Mouse (Mus musculus) ovary, postnatal 10 days (tissue): ENCODE data around the gene Spata1.

Experiments used
- DNase-seq: peaks from one replicate; pipeline ENCODE4 v3.0.0; 2022; ENCODE audit warnings: low spot score

The Spata1 gene

DNA sequence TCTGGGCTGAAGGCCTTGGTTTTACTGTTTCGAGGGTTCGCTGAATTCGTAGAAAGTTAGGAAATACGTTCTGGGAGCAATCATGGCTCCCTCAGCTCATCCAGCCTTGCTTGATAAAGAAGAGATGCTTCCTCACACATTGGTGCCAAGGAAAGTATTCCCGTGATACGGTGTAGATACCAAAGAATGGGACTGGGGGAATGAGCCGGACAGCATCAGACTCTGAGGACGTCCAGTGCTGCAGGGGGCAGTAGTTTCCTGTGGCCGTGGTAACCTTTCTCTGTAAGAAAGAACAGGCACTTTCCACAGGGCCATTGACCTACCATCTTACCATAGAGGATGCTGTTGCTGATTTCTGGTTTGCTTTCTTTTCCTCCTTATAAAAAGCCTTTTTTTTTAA is 80.0 kb downstream of the Spata1 start:
- DNase-seq = no peak

DNA sequence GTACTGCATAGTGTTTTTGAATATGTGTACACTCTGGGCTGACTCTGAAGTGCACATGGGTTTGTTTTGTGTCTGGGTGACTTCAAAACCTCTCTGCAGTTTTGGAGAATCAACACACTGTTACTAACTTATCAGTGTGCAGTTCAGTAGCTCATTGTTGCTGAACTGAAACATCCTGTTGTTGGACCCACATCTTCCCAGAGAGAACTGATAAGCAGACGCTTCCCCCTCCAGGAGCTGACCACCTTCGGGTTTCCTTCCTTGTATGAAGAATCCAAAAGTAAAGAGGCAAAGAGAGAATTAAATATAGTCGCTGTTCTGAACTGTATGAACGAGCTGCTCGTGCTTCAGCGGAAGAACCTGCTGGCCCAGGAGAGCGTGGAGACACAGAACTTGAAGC is 80.7 kb downstream of the Spata1 start:
- DNase-seq = no peak

- DNase-seq = no peak
Observed at GRCm38 (mm10) chr3:146417873-146418272, 81.7 kb downstream of the Spata1 start.

DNA sequence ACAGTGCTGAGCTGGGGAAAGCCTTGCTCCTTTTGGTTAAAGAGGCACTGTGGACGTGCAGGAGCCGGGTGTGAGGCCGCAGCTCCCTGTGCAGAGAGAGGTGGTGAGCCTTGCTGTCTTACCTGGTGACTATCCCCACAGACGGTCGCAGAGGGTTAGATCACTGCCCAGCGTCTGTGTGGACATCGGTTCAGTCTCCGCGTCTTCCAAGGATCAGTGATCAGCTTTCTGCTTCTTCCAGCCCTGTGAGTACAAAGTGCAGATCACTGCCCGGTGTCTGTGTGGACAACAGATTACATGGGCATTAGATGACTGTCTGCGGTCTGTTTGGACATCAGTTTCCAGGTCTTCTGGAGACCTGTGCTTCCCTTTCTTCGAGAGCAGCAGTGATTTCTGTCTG is 85.0 kb downstream of the Spata1 start:
- DNase-seq = no peak

GRCm38 (mm10) chr3:146413992-146414391 is 85.6 kb downstream of the Spata1 start:
- DNase-seq = no peak

GRCm38 (mm10) chr3:146413016-146413415 is 86.5 kb downstream of the Spata1 start:
- DNase-seq = no peak

DNA sequence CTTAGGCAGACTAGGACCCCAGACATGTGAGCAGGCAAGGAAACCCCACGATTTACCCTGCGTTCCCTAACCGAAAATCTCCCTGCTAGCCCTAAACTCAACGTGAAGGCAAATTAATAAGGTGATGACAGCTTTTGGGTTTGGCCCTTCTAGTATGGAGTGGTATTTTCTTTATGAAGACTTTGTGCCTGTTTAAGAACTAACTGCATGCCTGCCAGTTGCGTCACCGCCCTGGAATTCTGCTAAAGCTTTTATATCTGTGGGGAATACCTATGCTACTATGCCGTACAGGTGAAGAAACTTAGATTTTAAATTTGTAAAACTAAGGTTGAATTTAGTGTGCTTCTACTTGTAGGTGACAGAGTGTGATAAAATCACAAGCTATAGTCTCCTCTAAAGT is 87.1 kb downstream of the Spata1 start:
- DNase-seq = no peak

GRCm38 (mm10) chr3:146412008-146412407 is 87.5 kb downstream of the Spata1 start:
- DNase-seq = no peak

DNA sequence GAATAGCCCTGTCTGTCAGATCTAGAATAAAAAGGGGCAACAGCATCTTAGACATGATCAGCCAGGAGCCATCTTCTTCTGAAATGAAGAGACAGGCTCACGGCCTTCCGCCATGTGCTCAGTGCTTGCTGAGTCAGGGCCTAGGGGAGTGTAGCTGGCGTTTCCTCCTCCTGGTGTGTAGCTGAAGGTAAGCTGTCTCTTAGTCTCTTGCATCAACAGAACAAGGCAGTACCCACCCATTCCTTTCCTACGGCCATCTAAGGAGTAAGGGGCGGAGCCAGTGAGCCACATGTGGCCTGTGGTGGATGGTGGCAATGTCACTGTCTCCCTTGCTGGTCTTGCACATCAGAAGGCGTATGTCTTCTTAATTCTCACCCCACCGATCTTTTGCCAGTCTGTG is 89.4 kb downstream of the Spata1 start:
- no peak for DNase-seq
